Mouse (Mus musculus) mouse trophoblast stem cell (cell line): ENCODE results near the gene Tmem203.

Experiments used
- in situ Hi-C, 2 experiments: fragments of 300-500 bp; cut with MseI, MboI; formaldehyde crosslinking; loops; 2 replicates in 1 of 2; 3 replicates in 1 of 2; pipeline ENCODE4 v1.15.1; 2025

The Tmem203 gene

DNA sequence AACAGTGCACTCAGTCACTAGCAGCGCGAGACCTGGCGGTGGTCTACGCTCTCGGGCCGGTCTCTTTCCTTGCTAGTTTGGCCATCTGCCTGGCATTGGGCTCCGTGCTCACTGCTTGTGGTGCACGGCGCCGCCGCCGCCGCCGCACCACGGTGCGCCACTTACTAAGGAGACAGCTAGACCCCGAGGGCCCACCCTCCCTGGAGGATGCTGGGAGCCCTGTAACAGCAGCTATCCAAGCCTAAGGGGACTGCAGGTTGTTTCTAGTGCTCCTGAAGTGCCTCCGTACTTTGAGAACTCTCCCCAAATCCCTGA is 35.5 kb downstream of the Tmem203 start:
- in situ Hi-C loops: no loop called here

DNA sequence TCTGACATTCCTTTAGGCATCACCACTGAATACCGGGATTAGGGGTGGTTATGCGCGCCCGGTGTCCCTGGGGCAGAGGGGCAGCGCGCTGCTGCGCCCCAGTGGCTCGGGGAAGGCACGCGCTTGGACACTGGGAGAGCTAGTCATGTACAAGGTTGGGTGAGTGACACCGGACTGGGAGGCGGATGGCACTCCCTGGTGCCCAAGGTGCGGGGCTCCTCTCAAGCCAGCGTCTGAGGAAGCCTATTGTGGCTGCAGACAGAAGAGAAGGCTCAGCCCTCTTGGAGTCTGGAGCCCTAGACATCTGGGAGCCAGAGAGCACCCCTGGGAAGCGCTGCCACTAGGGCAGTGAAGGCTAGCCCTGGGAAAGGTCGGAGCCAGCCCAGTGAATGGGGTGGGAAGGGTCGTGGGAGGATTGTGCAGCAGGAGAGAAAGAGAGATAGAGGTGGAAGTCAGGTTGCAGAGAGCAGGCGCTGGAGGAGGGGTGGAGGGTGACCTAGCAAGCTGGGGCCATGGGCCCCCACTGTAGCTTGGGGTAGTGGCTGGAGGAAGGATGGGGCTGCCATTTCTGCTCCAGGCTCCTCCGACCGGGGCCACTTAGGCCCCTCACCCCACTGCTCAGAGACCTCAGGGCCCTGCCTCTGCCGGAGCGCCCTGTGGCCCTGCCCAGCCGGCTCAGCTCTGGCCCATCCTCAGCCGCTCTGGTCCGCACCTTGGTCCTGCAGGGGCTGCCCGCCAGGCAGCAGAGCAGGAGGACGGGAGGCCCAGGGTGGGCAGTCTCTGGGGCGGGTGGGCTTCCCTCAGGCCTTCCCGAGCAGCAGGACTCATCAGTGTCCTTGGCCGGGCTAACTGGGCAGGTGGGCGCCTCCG is 36.2 kb downstream of the Tmem203 start:
- in situ Hi-C loops: no loop called here

DNA sequence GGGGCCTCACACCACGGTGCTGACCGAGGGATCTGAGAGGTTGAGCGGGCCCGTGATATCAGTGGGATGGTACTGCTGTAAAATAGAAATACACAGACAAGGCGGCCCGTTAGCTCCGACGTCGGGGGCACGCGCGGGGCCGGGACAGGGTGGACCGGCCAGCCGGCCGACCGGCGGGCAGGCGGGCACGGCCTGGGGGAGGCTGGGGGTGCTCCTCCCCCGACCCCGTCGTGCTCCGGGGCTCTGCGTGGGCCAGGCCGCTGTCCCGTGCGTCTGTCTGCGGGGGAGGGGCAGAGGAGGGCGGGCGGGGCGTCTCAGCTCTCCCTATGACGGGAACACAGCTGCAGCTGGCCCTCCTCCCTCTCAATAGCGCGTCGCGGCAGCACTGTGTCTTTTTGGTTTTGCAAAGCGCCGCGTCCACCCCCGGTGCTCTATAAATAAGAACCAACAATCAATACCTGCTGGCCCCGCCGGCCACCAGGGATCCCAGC is 36.9 kb downstream of the Tmem203 start:
- in situ Hi-C loops: no loop called here

DNA sequence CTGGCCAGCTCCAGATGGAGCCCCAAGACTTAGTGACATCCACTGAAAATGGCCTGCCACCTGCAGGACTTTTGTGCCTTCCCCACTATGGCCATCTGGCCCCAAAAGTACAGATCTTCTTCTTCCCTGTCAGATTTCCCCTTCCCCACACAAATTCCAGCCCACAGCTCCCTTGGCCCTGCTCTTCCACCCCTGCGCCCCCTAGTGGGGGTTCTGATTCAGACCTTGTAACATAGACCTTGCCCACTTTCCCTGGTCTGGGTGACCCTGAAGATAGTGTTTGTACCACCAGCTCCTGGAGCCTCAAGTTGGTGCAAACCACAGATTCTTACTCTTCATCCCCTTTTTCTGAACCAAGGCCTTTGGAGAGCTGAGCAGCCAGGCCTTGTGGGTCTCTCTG is 37.6 kb downstream of the Tmem203 start:
- in situ Hi-C loops: no loop called here

DNA sequence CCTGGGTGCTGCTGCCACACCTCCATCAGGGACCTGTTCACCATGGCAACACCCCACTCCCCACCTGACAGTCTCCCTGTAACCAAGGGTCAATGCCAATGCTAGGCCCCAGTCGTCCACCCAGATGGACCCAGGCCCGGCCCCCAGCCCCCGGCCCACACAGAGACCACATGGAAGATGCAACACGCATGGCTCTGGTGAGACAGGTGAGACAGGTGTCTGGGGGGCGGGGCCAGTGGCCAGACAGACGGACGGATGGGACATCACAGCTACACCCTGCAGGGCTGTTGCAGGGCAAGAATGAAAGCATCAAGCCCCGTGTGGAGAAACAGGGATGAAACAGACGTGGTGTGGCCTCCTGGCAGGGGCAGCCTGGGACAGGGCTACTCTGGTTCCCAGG is 38.5 kb downstream of the Tmem203 start:
- in situ Hi-C loops: no loop called here

DNA sequence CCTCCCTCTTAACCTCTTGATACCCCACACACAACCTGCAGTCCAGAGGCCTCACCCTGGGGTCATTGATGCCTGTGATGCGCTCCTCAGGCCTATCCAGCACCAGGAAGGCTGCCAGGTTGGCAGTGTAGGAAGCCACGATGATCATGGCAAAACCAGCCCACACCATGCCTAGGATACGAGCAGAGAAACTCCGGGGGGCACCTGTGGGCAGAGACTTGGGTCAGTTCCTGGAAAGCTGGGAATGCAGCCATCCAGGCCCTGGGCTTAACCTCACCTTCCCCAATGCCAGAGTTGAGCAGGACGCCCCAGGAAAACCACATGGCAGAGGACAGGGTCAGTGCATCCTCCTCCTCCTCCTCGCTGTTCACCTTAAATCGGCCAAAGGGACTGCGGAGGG is 41.9 kb downstream of the Tmem203 start:
- in situ Hi-C loops: no loop called here

DNA sequence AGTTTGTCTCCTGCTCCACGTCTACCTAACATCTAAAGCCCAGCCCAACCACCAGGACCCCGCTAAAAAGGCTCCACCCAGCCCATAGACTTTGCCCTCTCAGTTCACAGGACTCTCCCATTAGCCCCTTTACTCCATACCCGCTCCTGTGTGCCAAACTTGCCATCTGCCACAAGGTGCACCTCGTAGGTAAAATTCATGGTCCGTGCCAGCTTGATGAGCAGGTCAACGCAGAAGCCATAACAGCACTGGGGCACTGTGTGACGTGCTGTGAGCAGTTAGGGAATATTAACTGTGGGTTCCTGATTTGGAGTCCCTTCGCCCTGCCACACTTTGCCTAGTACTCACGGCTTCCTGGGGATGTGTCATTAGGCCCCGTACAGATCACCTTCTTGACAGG is 42.8 kb downstream of the Tmem203 start:
- in situ Hi-C loops: no loop called here

DNA sequence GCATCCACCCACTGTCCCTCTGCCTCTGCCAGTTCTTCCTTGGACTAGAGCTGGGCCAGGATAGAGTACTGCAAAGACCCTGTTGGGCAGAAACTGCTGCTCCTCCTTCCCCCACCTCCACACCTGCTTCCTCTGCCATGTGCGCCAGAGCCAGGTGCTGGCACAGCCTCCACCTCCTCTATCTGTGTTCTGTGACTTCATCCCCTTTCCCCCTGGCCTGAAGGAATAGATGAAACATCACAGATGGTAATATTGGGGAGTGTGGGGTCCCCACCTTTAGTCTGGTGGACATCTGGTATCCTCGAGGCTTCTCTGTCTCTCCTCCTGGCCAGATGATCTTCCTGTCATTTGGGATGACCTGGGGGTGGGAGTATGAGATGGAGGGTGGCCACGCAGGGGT is 48.2 kb downstream of the Tmem203 start:
- in situ Hi-C loops: no loop called here

DNA sequence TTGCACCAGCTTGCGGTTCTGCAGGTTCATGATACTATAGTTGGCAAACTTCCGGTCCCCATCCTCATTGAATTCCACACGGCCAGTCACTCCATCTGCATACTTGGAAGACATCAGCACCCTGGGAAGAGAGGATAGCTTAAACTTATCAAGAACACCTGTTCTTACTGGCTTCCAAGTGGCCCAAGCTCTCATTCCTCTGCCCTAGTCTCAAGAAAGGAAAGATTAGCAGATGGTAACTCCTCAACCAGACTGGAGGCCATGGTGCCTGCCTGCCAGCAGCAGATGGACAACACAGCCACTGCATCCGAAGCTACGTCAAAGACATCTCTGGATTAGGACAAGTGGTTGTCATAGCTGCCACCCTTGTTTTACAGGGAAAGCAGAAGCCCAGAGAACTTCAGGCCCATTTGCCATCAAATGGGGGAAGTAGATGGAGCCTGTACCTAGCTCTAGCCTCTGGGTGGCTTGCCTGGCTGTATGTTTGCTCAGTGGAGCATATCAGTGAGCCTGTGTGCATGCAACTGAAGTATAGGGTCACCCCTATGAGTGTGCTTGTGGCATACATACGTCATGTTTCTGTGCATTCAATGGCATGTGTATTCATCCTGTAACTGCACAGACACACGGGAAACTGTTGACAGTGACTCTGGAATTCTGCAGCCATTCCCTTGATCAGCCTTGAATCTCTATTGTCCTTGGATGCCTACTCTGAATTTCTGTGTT is 48.9 kb downstream of the Tmem203 start:
- in situ Hi-C loops: no loop called here

DNA sequence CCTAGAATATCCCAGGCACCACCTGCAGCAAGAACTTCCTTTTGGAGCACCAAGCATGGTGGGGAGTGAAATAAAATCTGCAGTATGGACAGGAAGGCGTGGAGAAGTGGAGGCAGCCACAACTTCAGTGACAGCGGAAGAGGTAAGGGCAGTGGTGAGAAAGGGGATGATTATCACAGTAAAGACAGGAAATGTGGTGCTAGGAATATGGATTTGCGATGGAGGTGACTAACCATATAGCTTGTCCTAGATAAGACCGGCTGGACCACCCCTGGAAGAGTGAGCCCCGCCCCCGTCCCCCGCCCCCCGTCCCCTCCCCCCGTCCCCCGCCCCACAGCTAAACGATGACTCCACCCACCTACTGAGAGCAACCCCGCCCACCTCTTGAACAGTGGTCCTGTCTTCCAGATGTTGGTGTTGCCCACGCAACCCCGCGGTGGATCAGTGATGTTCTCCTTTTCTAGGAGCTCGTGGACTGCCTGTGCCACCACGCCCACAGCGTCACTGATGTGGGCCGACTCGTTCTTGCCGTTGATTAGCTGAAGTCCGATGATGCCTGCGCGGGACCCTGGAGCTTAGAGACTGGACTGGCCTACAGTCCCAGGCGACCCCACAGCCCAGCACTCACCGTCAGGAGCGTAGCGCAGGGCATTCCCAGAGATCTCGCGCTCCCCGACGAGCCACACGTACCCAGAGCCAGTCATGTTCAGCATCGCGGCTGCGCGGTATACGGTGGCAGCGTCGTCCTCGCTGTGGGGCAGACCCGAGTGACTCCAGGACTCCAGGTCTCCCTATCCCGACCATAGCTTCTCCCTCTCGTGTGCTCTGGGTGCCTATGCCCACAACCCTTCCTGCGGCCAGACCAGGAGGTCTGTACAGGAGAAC is 49.7 kb downstream of the Tmem203 start:
- in situ Hi-C loops: no loop called here
